9 mouse cellular contexts compared by ENCODE assay signal in the genomic region with DNA sequence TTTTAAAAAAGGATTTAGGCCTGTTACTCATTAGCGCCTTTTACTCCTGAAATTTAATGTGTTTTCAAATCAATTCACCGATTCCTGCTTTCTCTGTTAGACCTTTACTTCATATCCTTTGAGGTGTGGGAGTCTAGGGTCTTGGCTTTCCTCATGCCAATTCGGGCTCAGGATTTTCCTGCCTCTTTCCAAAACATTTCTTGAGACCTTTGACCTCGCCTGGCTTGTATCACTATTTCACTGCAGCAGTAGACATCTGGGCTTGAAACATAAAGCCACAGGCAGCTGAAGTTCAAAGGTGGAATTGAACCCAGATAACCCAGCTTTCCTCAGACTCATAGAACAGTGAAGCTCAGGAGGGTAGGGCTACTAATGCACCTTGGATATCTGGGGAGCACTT. TPM values are rescaled to one million over a fixed set of nuclear protein-coding genes. Genes with fewer than 3 reads are reported as not detected.
A peak's percentile ranks its signal among the peaks of the same experiment; 100 is the strongest.
DNase-seq lines count a peak whose midpoint lies in the region; ATAC-seq lines count a peak whose summit lies in the region.
"Had no signal": no experiment of that assay in that cellular context is flagged by ENCODE, and none has a peak within 500 bp of the region (broad histone marks: within the 10 kb centered on the region; RNA-seq: fewer than 3 reads in every experiment).

No protein-coding gene starts in this region.

- intact Hi-C loops in left cerebral cortex, postnatal 14 days (cut with DNase I): no loop called here

- H3K36me3 ChIP-seq in hindbrain, embryonic 12.5 days: no peaks in the 10 kb centered on the region
- H3K36me3 ChIP-seq in hindbrain, embryonic 11.5 days (ENCODE audit: control insufficient read depth, insufficient read depth, low read length): no peaks in the 10 kb centered on the region
- no peaks in the 10 kb centered on the region for H3K36me3 ChIP-seq in hindbrain, embryonic 13.5 days
- no peaks in the 10 kb centered on the region for H3K36me3 ChIP-seq in midbrain, embryonic 14.5 days (ENCODE audit: control insufficient read depth, insufficient read depth, low read length)

- no peak overlapping the region for H3K9ac ChIP-seq in hindbrain, embryonic 12.5 days
- H3K9ac ChIP-seq in hindbrain, embryonic 11.5 days (ENCODE audit: low read depth, low read length): no peak overlapping the region
- H3K9ac ChIP-seq in hindbrain, embryonic 13.5 days: no peak overlapping the region
- H3K9ac ChIP-seq in midbrain, embryonic 14.5 days (replicated peaks; ENCODE audit: low read length): no peak overlapping the region

- H3K27me3 ChIP-seq in hindbrain, embryonic 12.5 days: no peaks in the 10 kb centered on the region
- H3K27me3 ChIP-seq in hindbrain, embryonic 11.5 days (ENCODE audit: control insufficient read depth, insufficient read depth, low read length): no peaks in the 10 kb centered on the region
- H3K27me3 ChIP-seq in hindbrain, embryonic 13.5 days: no peaks in the 10 kb centered on the region
- H3K27me3 ChIP-seq in midbrain, embryonic 14.5 days (ENCODE audit: control insufficient read depth, insufficient read depth, low read length): no peaks in the 10 kb centered on the region

- peaks cover 29% of the 10 kb centered on the region for H3K4me1 ChIP-seq in hindbrain, embryonic 12.5 days
- H3K4me1 ChIP-seq in hindbrain, embryonic 11.5 days (replicated peaks; ENCODE audit: control insufficient read depth, insufficient read depth, low read length): peaks cover 6% of the 10 kb centered on the region
- peaks cover 28% of the 10 kb centered on the region for H3K4me1 ChIP-seq in hindbrain, embryonic 13.5 days (replicated peaks)
- peaks cover 15% of the 10 kb centered on the region for H3K4me1 ChIP-seq in midbrain, embryonic 14.5 days (ENCODE audit: control insufficient read depth, insufficient read depth, low read length)

- WGBS in hindbrain, embryonic 12.5 days: 21% methylated on average over 4 of the region's 4 CpGs
- 21% methylated on average over 4 of the region's 4 CpGs for WGBS in hindbrain, embryonic 11.5 days
- WGBS in hindbrain, embryonic 13.5 days: 25% methylated on average over 4 of the region's 4 CpGs
- 26% methylated on average over 4 of the region's 4 CpGs for WGBS in midbrain, embryonic 14.5 days

- H3K4me2 ChIP-seq in hindbrain, embryonic 12.5 days (replicated peaks): peak overlapping the region; percentile 98
- H3K4me2 ChIP-seq in hindbrain, embryonic 11.5 days (replicated peaks; ENCODE audit: low read depth, low read length): no peak overlapping the region; the same call in 1 of the 2 replicates
- peak overlapping the region; percentile 95; the same call in 1 of the 2 replicates for H3K4me2 ChIP-seq in hindbrain, embryonic 13.5 days
- H3K4me2 ChIP-seq in midbrain, embryonic 14.5 days (ENCODE audit: low read length): peak overlapping the region; percentile 87

- H3K27ac ChIP-seq in hindbrain, embryonic 12.5 days: peak overlapping the region; percentile 98; the same call in 1 of the 2 replicates
- no peak overlapping the region for H3K27ac ChIP-seq in hindbrain, embryonic 11.5 days (ENCODE audit: low read depth, low read length)
- H3K27ac ChIP-seq in hindbrain, embryonic 13.5 days: peak overlapping the region; percentile 99
- H3K27ac ChIP-seq in midbrain, embryonic 14.5 days (replicated peaks; ENCODE audit: low read depth, low read length): 0 out of 2 replicates have a peak overlapping the region, but pooled peaks have one; percentile 95

- ATAC-seq in hindbrain, embryonic 12.5 days (ENCODE audit: low FRiP score): no peak
- no peak for ATAC-seq in hindbrain, embryonic 11.5 days (ENCODE audit: low FRiP score)
- no peak for ATAC-seq in hindbrain, embryonic 13.5 days (ENCODE audit: low FRiP score)
- ATAC-seq in midbrain, embryonic 14.5 days (ENCODE audit: low FRiP score, low TSS enrichment): no peak
- no peak for ATAC-seq in CD4-positive, CD25-positive, alpha-beta regulatory T cell, adult 4 months

- DNase-seq in hindbrain, embryonic 11.5 days (ENCODE audit: low spot score): no peak
- DNase-seq in embryo, embryonic 9.5 days (ENCODE audit: extremely low spot score): peak; percentile 60
- DNase-seq in midbrain, embryonic 14.5 days: no peak
- no peak for DNase-seq in cerebellum, postnatal 36 days
- DNase-seq in left cerebral cortex, postnatal 14 days (ENCODE audit: low spot score in 2 of 2): no peak

- no peak overlapping the region for H3K4me3 ChIP-seq in hindbrain, embryonic 12.5 days
- H3K4me3 ChIP-seq in hindbrain, embryonic 11.5 days (ENCODE audit: low read depth, low read length): no peak overlapping the region
- H3K4me3 ChIP-seq in hindbrain, embryonic 13.5 days: no peak overlapping the region; the same call in 1 of the 2 replicates
- no peak overlapping the region for H3K4me3 ChIP-seq in midbrain, embryonic 14.5 days (replicated peaks; ENCODE audit: low read depth, low read length)

- no peaks in the 10 kb centered on the region for H3K9me3 ChIP-seq in hindbrain, embryonic 12.5 days (replicated peaks)
- no peaks in the 10 kb centered on the region for H3K9me3 ChIP-seq in hindbrain, embryonic 11.5 days (ENCODE audit: control insufficient read depth, low read length)
- H3K9me3 ChIP-seq in hindbrain, embryonic 13.5 days: no peaks in the 10 kb centered on the region
- H3K9me3 ChIP-seq in midbrain, embryonic 14.5 days (ENCODE audit: control insufficient read depth, low read length): no peaks in the 10 kb centered on the region

RNA-seq across cellular contexts. Expression of a gene that starts 46.1 kb away (rescaled TPM):
- not detected in 2 replicates for polyA plus RNA-seq in hindbrain, embryonic 12.5 days (2016; fragmentation: Nextera tagmentation; extraction: Ambion mirVana)
- not detected in 2 replicates for polyA plus RNA-seq in hindbrain, embryonic 11.5 days (2014; fragmentation: Nextera tagmentation; extraction: Ambion mirVana)
- not detected in 2 replicates for polyA plus RNA-seq in hindbrain, embryonic 13.5 days (2015; fragmentation: Nextera tagmentation; extraction: Ambion mirVana)
- not detected in 2 replicates for polyA plus RNA-seq in midbrain, embryonic 14.5 days (2014; fragmentation: Nextera tagmentation; extraction: Ambion mirVana)
- 1 to 10 TPM in 1 of 2 experiments, not detected in 1; 1.4 TPM for total RNA-seq in left cerebral cortex, postnatal 14 days (2021)
- not detected for polyA plus RNA-seq in CD4-positive, CD25-positive, alpha-beta regulatory T cell, adult 4 months (2017; shearing (Covaris generic))
- total RNA-seq: hematopoietic stem cell, adult 5-6 weeks had no signal
